Mouse (Mus musculus): ENCODE data around the gene Kat7. TPM values are rescaled to one million over a fixed set of nuclear protein-coding genes. Genes with fewer than 3 reads are reported as not detected.

Gene Kat7
- polyA plus RNA-seq, 1 experiment from 2014 or later: 80.2 TPM

GRCm38 (mm10) chr11:95352686-95353085 lies 42.6 kb upstream of the Kat7 start:
- Histone ChIP-seq H3K4me2 (ENCODE audit: low read depth, low read length) (no peak overlapping the region), H3K27me3 (ENCODE audit: control insufficient read depth, insufficient read depth, low read depth, low read length) (no peaks in the 10 kb centered on the region), H3K9ac (ENCODE audit: low read length) (no peak overlapping the region), H3K27ac (ENCODE audit: low read length) (no peak overlapping the region), H3K36me3 (ENCODE audit: control insufficient read depth, insufficient read depth, low read length) (0 out of 2 replicates have a peak, but pooled peaks cover 2% of the 10 kb centered on the region), H3K4me1 (replicated peaks; ENCODE audit: control insufficient read depth, insufficient read depth, low read length) (peaks cover 14% of the 10 kb centered on the region), H3K4me3 (ENCODE audit: low read length) (no peak overlapping the region), H3K9me3 (ENCODE audit: control insufficient read depth, low read length) (no peaks in the 10 kb centered on the region)
- ATAC-seq (ENCODE audit: low read depth): no peak
- 78% methylated on average over 2 of the region's 2 CpGs for WGBS

- no peak overlapping the region for H3K4me2 ChIP-seq (ENCODE audit: low read depth, low read length)
These were observed 40.9 kb upstream of the Kat7 start for GRCm38 (mm10) chr11:95350960-95351359.

GRCm38 (mm10) chr11:95350289-95350688 lies 40.2 kb upstream of the Kat7 start:
- H3K4me2 ChIP-seq (ENCODE audit: low read depth, low read length): no peak overlapping the region
- H3K9ac ChIP-seq (ENCODE audit: low read length): no peak overlapping the region
- no peaks in the 10 kb centered on the region for H3K9me3 ChIP-seq (ENCODE audit: control insufficient read depth, low read length)
- peak; percentile 36; the same call in 1 of the 2 replicates for ATAC-seq (ENCODE audit: low read depth)
- H3K27me3 ChIP-seq (ENCODE audit: control insufficient read depth, insufficient read depth, low read depth, low read length): no peaks in the 10 kb centered on the region
- no peak overlapping the region for H3K4me3 ChIP-seq (ENCODE audit: low read length)
- WGBS: 49% methylated on average over 6 of the region's 6 CpGs
- peaks cover 11% of the 10 kb centered on the region for H3K4me1 ChIP-seq (replicated peaks; ENCODE audit: control insufficient read depth, insufficient read depth, low read length)
- peak overlapping the region; percentile 17; the same call in 1 of the 2 replicates for H3K27ac ChIP-seq (ENCODE audit: low read length)
- peaks cover 7% of the 10 kb centered on the region; the same call in 1 of the 2 replicates for H3K36me3 ChIP-seq (ENCODE audit: control insufficient read depth, insufficient read depth, low read length)

More at GRCm38 (mm10) chr11:95350960-95351359, 40.9 kb upstream of the Kat7 start:
- ATAC-seq (ENCODE audit: low read depth): no peak
- H3K9me3 ChIP-seq (ENCODE audit: control insufficient read depth, low read length): no peaks in the 10 kb centered on the region
- H3K27ac ChIP-seq (ENCODE audit: low read length): peak overlapping the region; percentile 17; the same call in 1 of the 2 replicates
- H3K36me3 ChIP-seq (ENCODE audit: control insufficient read depth, insufficient read depth, low read length): peaks cover 7% of the 10 kb centered on the region; the same call in 1 of the 2 replicates
- H3K9ac ChIP-seq (ENCODE audit: low read length): no peak overlapping the region
- no peaks in the 10 kb centered on the region for H3K27me3 ChIP-seq (ENCODE audit: control insufficient read depth, insufficient read depth, low read depth, low read length)
- WGBS: 79% methylated on average over 3 of the region's 3 CpGs
- H3K4me3 ChIP-seq (ENCODE audit: low read length): no peak overlapping the region
- H3K4me1 ChIP-seq (replicated peaks; ENCODE audit: control insufficient read depth, insufficient read depth, low read length): peaks cover 10% of the 10 kb centered on the region

- peak overlapping the region; percentile 73 for H3K27ac ChIP-seq (ENCODE audit: low read length)
- WGBS: 48% methylated on average over 2 of the region's 2 CpGs
These were observed 34.1 kb upstream of the Kat7 start for GRCm38 (mm10) chr11:95344181-95344580.

GRCm38 (mm10) chr11:95343180-95343579 lies 33.1 kb upstream of the Kat7 start:
- WGBS: 58% methylated on average over 4 of the region's 4 CpGs
- peaks cover 37% of the 10 kb centered on the region for H3K4me1 ChIP-seq (replicated peaks; ENCODE audit: control insufficient read depth, insufficient read depth, low read length)
- H3K27me3 ChIP-seq (ENCODE audit: control insufficient read depth, insufficient read depth, low read depth, low read length): no peaks in the 10 kb centered on the region
- H3K27ac ChIP-seq (ENCODE audit: low read length): peak overlapping the region; percentile 49
- H3K36me3 ChIP-seq (ENCODE audit: control insufficient read depth, insufficient read depth, low read length): peaks cover 5% of the 10 kb centered on the region; the same call in 1 of the 2 replicates
- H3K4me2 ChIP-seq (ENCODE audit: low read depth, low read length): no peak overlapping the region
- ATAC-seq (ENCODE audit: low read depth): peak; percentile 61
- no peaks in the 10 kb centered on the region for H3K9me3 ChIP-seq (ENCODE audit: control insufficient read depth, low read length)
- no peak overlapping the region for H3K9ac ChIP-seq (ENCODE audit: low read length)
- no peak overlapping the region for H3K4me3 ChIP-seq (ENCODE audit: low read length)

More at GRCm38 (mm10) chr11:95344181-95344580, 34.1 kb upstream of the Kat7 start:
- Histone ChIP-seq H3K36me3 (ENCODE audit: control insufficient read depth, insufficient read depth, low read length) (peaks cover 7% of the 10 kb centered on the region; the same call in 1 of the 2 replicates), H3K27me3 (ENCODE audit: control insufficient read depth, insufficient read depth, low read depth, low read length) (no peaks in the 10 kb centered on the region), H3K4me2 (ENCODE audit: low read depth, low read length) (peak overlapping the region; percentile 34), H3K9ac (ENCODE audit: low read length) (0 out of 2 replicates have a peak overlapping the region, but pooled peaks have one; percentile 23), H3K4me1 (replicated peaks; ENCODE audit: control insufficient read depth, insufficient read depth, low read length) (peaks cover 29% of the 10 kb centered on the region), H3K4me3 (ENCODE audit: low read length) (no peak overlapping the region), H3K9me3 (ENCODE audit: control insufficient read depth, low read length) (no peaks in the 10 kb centered on the region)
- ATAC-seq (ENCODE audit: low read depth): peak; percentile 73

- Histone ChIP-seq H3K4me1 (replicated peaks; ENCODE audit: control insufficient read depth, insufficient read depth, low read length) (peaks cover 41% of the 10 kb centered on the region), H3K27me3 (ENCODE audit: control insufficient read depth, insufficient read depth, low read depth, low read length) (no peaks in the 10 kb centered on the region), H3K9ac (ENCODE audit: low read length) (no peak overlapping the region), H3K27ac (ENCODE audit: low read length) (no peak overlapping the region), H3K4me3 (ENCODE audit: low read length) (no peak overlapping the region), H3K36me3 (ENCODE audit: control insufficient read depth, insufficient read depth, low read length) (no peaks in the 10 kb centered on the region), H3K4me2 (ENCODE audit: low read depth, low read length) (no peak overlapping the region), H3K9me3 (ENCODE audit: control insufficient read depth, low read length) (no peaks in the 10 kb centered on the region)
- no peak for ATAC-seq (ENCODE audit: low read depth)
- WGBS: 53% methylated on average over 5 of the region's 5 CpGs
These were observed 30.6 kb upstream of the Kat7 start for GRCm38 (mm10) chr11:95340664-95341063.

GRCm38 (mm10) chr11:95340259-95340658 lies 30.2 kb upstream of the Kat7 start:
- no peak overlapping the region for H3K9ac ChIP-seq (ENCODE audit: low read length)
- peaks cover 39% of the 10 kb centered on the region for H3K4me1 ChIP-seq (replicated peaks; ENCODE audit: control insufficient read depth, insufficient read depth, low read length)
- H3K4me3 ChIP-seq (ENCODE audit: low read length): no peak overlapping the region; the same call in 1 of the 2 replicates
- WGBS: 91% methylated on average over 1 of the region's 1 CpGs
- H3K27ac ChIP-seq (ENCODE audit: low read length): no peak overlapping the region
- no peaks in the 10 kb centered on the region for H3K36me3 ChIP-seq (ENCODE audit: control insufficient read depth, insufficient read depth, low read length)
- no peaks in the 10 kb centered on the region for H3K27me3 ChIP-seq (ENCODE audit: control insufficient read depth, insufficient read depth, low read depth, low read length)
- ATAC-seq (ENCODE audit: low read depth): no peak
- no peaks in the 10 kb centered on the region for H3K9me3 ChIP-seq (ENCODE audit: control insufficient read depth, low read length)
- no peak overlapping the region for H3K4me2 ChIP-seq (ENCODE audit: low read depth, low read length)

GRCm38 (mm10) chr11:95339471-95340021 lies 29.5 kb upstream of the Kat7 start:
- ATAC-seq (ENCODE audit: low read depth): no peak
- H3K9me3 ChIP-seq (ENCODE audit: control insufficient read depth, low read length): no peaks in the 10 kb centered on the region
- H3K4me2 ChIP-seq (ENCODE audit: low read depth, low read length): peak overlapping the region; percentile 87
- peak overlapping the region; percentile 76 for H3K4me3 ChIP-seq (ENCODE audit: low read length)
- H3K27me3 ChIP-seq (ENCODE audit: control insufficient read depth, insufficient read depth, low read depth, low read length): no peaks in the 10 kb centered on the region
- WGBS: 20% methylated on average over 14 of the region's 14 CpGs
- peak overlapping the region; percentile 69 for H3K27ac ChIP-seq (ENCODE audit: low read length)
- H3K9ac ChIP-seq (ENCODE audit: low read length): peak overlapping the region; percentile 21
- H3K4me1 ChIP-seq (replicated peaks; ENCODE audit: control insufficient read depth, insufficient read depth, low read length): peaks cover 32% of the 10 kb centered on the region
- no peaks in the 10 kb centered on the region for H3K36me3 ChIP-seq (ENCODE audit: control insufficient read depth, insufficient read depth, low read length)

GRCm38 (mm10) chr11:95337846-95338342 lies 27.8 kb upstream of the Kat7 start:
- peak overlapping the region; percentile 85 for H3K9ac ChIP-seq (ENCODE audit: low read length)
- no peak overlapping the region for H3K27ac ChIP-seq (ENCODE audit: low read length)
- H3K4me3 ChIP-seq (ENCODE audit: low read length): peak overlapping the region; percentile 76
- H3K4me1 ChIP-seq (replicated peaks; ENCODE audit: control insufficient read depth, insufficient read depth, low read length): peaks cover 18% of the 10 kb centered on the region
- no peaks in the 10 kb centered on the region for H3K36me3 ChIP-seq (ENCODE audit: control insufficient read depth, insufficient read depth, low read length)
- no peaks in the 10 kb centered on the region for H3K27me3 ChIP-seq (ENCODE audit: control insufficient read depth, insufficient read depth, low read depth, low read length)
- H3K9me3 ChIP-seq (ENCODE audit: control insufficient read depth, low read length): no peaks in the 10 kb centered on the region
- 15% methylated on average over 9 of the region's 9 CpGs for WGBS
- H3K4me2 ChIP-seq (ENCODE audit: low read depth, low read length): peak overlapping the region; percentile 87
- ATAC-seq (ENCODE audit: low read depth): no peak

Data from lung, embryonic 16.5 days (tissue).